Mouse (Mus musculus) cerebellum, adult 9-10 months (tissue): ENCODE results near the gene Atg3.

ENCODE experiments used
- DNase-seq: peaks from one replicate; pipeline ENCODE4 v3.0.0; 2022

Atg3 gene

GRCm38 (mm10) chr16:45158522-45159388 lies at the start of gene Atg3, which contains the start of gene Slc35a5:
Gene Atg3, plus strand, starts transcription at chr16:45158785.
Gene Slc35a5, minus strand, starts transcription at chr16:45158706.
- DNase-seq, result peak; percentile 95

- DNase-seq, result no peak
Measured at GRCm38 (mm10) chr16:45110498-45110897, 48.1 kb upstream of the Atg3 start.

GRCm38 (mm10) chr16:45117200-45117599 lies 41.4 kb upstream of the Atg3 start:
- no peak for DNase-seq

- no peak for DNase-seq
Measured at GRCm38 (mm10) chr16:45118760-45119159, 39.8 kb upstream of the Atg3 start.

- DNase-seq, result peak; percentile 70
Measured at GRCm38 (mm10) chr16:45120844-45121425, 37.6 kb upstream of the Atg3 start.

- peak; percentile 28 for DNase-seq
Measured at GRCm38 (mm10) chr16:45122571-45122970, 36.0 kb upstream of the Atg3 start.

GRCm38 (mm10) chr16:45124230-45125203 lies 34.1 kb upstream of the Atg3 start:
- DNase-seq, result no peak

GRCm38 (mm10) chr16:45127936-45128710 lies 30.5 kb upstream of the Atg3 start:
- no peak for DNase-seq

GRCm38 (mm10) chr16:45141711-45142110 lies 16.9 kb upstream of the Atg3 start:
- no peak for DNase-seq

- DNase-seq, result no peak
Measured at GRCm38 (mm10) chr16:45142565-45142964, 16.0 kb upstream of the Atg3 start.

- no peak for DNase-seq
Measured at GRCm38 (mm10) chr16:45145119-45145518, 13.5 kb upstream of the Atg3 start.

GRCm38 (mm10) chr16:45148488-45149082 lies 10.0 kb upstream of the Atg3 start:
- DNase-seq, result no peak

- DNase-seq, result no peak
Measured at GRCm38 (mm10) chr16:45154741-45155250, 3.8 kb upstream of the Atg3 start.

- DNase-seq, result peak; percentile 86
Measured at GRCm38 (mm10) chr16:45158136-45158521, 456 bp upstream of the Atg3 start.

GRCm38 (mm10) chr16:45159389-45159716 lies 768 bp downstream of the Atg3 start:
- DNase-seq, result no peak

GRCm38 (mm10) chr16:45178552-45178951 lies 20.0 kb downstream of the Atg3 start:
- DNase-seq, result no peak

- DNase-seq, result no peak
Measured at GRCm38 (mm10) chr16:45181824-45182223, 23.2 kb downstream of the Atg3 start.

GRCm38 (mm10) chr16:45192613-45193012 lies 34.0 kb downstream of the Atg3 start:
- DNase-seq, result peak; percentile 80

GRCm38 (mm10) chr16:45196816-45197215 lies 38.2 kb downstream of the Atg3 start:
- peak; percentile 82 for DNase-seq

GRCm38 (mm10) chr16:45201395-45201794 lies 42.8 kb downstream of the Atg3 start:
- DNase-seq, result peak; percentile 34

GRCm38 (mm10) chr16:45204438-45204837 lies 45.9 kb downstream of the Atg3 start:
- DNase-seq, result no peak
